Mouse (Mus musculus) kidney, adult 11 months (tissue): Measurements from ENCODE around the gene Ntsr1.

Experiments
- DNase-seq: peaks from one replicate; pipeline ENCODE4 v3.0.0; 2022

Gene Ntsr1

GRCm38 (mm10) chr2:180566240-180566913 is 66.6 kb downstream of the Ntsr1 start:
- DNase-seq = peak; percentile 25

GRCm38 (mm10) chr2:180569028-180569643 is 69.4 kb downstream of the Ntsr1 start:
- DNase-seq = peak; percentile 68

- no peak for DNase-seq
Observed at GRCm38 (mm10) chr2:180576482-180576881, 76.7 kb downstream of the Ntsr1 start.

- peak; percentile 37 for DNase-seq
Observed at GRCm38 (mm10) chr2:180578686-180579085, 78.9 kb downstream of the Ntsr1 start.

- DNase-seq = no peak
Observed at GRCm38 (mm10) chr2:180581002-180581401, 81.2 kb downstream of the Ntsr1 start, which contains the start of gene Mrgbp. TSS of gene Mrgbp (plus strand) at chr2:180581304.

GRCm38 (mm10) chr2:180582481-180583153 is 82.8 kb downstream of the Ntsr1 start:
- DNase-seq = peak; percentile 95

GRCm38 (mm10) chr2:180583154-180583507 is 83.4 kb downstream of the Ntsr1 start:
- peak; percentile 31 for DNase-seq

- no peak for DNase-seq
Observed at GRCm38 (mm10) chr2:180588736-180589122, 89.0 kb downstream of the Ntsr1 start.

- DNase-seq = peak; percentile 75
Observed at GRCm38 (mm10) chr2:180589123-180589831, 89.5 kb downstream of the Ntsr1 start, which contains the start of gene Ogfr. TSS of gene Ogfr (plus strand) at chr2:180589245.
